Mouse (Mus musculus): Measurements from ENCODE around the gene Grm8.

Gene Grm8

GRCm38 (mm10) chr6:27239968-27240367 is 895.0 kb downstream of the Grm8 start:
- DNase-seq (ENCODE audit: low read depth): no peak
